Mouse (Mus musculus): ENCODE results near the gene Cd93.

The Cd93 gene

DNA sequence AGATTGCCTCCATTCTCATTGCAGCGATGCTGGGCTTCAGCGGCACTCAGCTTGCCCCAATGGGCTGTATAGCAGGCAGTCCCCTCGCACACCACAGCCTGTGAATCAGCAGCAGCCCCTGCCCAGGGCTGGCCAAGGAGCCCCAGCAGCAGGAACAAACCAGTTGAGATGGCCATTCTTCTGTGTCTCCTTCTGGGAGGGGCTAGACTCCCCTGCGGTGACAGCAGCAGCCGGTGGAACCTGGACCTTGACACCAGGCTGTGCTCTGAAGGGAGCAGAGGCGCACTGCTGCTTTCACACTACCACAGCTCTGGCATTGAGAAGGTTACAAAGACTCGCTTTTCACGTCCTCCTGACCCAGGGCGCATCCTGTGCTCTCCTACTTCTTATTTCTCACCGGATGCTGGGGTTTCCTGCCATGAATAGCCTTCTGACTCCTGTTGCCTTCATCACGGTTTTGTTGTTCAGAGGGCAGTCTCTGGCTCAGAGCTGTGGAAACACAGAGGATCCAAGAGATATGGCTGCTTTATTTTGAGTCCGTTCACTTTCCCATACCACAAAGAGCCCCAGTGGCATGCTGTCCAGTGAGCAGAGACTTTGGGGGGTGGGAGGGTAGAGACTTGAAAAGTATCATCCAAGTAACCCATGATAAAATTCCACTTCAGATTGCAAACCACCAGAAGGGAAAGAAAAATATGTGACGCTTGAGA is at the start of gene Cd93:
Gene Cd93, minus strand, starts transcription at position 315 of the 710 bp plus-strand sequence.
- peak; percentile 10 for DNase-seq (ENCODE audit: extremely low spot score)

- DNase-seq (ENCODE audit: extremely low spot score): no peak
These were observed 48.7 kb upstream of the Cd93 start for GRCm38 (mm10) chr2:148492108-148492507.

DNA sequence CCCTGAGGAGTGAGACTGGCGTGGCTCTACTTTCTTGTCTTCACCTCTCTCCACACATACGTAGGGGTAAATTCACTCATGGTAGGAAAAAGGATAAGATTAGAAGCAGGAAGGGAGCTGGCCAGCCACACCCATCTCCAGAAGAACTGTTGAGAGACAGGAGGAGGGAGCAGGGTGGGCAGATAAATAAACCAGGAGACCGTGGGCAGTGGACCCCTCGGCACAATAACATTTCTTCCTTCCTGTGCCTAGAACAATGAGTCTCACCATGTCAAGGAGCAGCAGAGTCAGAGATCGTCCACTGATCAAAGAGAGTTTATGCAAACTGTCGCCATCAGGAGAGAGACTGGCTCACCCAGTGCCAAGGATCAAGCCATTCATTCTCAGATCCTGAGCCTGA is 46.8 kb upstream of the Cd93 start:
- no peak for DNase-seq (ENCODE audit: extremely low spot score)

- DNase-seq (ENCODE audit: extremely low spot score): no peak
These were observed 45.5 kb upstream of the Cd93 start for GRCm38 (mm10) chr2:148488885-148489284.

- DNase-seq (ENCODE audit: extremely low spot score): no peak
These were observed 42.2 kb upstream of the Cd93 start for GRCm38 (mm10) chr2:148485576-148485975.

DNA sequence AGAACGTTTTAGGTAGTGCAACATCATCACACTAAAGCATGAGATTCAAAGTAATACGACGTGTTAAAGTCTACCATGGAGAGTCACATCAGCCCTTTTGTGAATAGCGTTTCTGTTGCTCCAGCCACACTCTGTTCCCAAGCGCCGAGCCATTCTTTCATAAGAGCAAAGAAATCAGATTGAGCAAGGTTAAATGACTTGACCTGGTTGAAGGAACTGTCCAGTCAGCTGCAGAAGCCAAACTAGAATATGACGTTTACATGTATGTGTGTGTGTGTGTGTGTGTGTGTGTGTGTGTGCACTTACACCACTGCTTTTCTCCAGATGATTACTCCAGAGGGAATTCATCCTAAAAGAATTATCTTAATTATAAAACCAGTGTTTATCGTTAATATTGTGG is 37.0 kb upstream of the Cd93 start:
- no peak for DNase-seq (ENCODE audit: extremely low spot score)

DNA sequence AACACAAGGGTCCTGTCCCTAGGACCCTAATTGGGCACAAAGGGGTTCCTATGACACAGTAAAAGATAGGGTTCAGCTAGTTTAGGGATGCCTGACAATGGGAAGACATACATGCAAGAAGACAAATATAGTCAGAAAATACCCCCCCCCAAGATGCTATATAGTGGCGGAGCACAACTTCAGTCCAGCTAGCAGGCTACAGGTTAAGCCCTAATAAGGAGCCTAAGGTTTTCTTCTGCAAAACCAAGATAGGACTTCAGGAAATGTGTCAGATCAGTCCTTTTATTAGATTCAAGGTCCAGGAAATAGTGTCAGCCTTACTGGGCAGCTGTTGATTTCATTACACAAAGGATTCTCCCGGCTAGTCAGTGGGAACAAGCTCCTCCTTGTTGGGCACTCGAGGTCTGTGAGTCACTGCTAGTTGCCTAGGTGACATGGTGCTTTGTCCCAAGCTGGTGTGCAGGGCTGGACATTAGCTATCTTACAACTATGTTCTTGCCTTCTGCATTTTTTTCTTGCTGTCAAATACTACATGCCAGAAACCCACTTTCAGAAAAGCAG is 34.9 kb upstream of the Cd93 start:
- DNase-seq (ENCODE audit: extremely low spot score): peak; percentile 37

- DNase-seq (ENCODE audit: extremely low spot score): no peak
These were observed 34.0 kb upstream of the Cd93 start for GRCm38 (mm10) chr2:148477346-148477745.

GRCm38 (mm10) chr2:148476576-148476975 is 33.2 kb upstream of the Cd93 start:
- DNase-seq (ENCODE audit: extremely low spot score): no peak

- DNase-seq (ENCODE audit: extremely low spot score): no peak
These were observed 32.6 kb upstream of the Cd93 start for GRCm38 (mm10) chr2:148475879-148476495.

DNA sequence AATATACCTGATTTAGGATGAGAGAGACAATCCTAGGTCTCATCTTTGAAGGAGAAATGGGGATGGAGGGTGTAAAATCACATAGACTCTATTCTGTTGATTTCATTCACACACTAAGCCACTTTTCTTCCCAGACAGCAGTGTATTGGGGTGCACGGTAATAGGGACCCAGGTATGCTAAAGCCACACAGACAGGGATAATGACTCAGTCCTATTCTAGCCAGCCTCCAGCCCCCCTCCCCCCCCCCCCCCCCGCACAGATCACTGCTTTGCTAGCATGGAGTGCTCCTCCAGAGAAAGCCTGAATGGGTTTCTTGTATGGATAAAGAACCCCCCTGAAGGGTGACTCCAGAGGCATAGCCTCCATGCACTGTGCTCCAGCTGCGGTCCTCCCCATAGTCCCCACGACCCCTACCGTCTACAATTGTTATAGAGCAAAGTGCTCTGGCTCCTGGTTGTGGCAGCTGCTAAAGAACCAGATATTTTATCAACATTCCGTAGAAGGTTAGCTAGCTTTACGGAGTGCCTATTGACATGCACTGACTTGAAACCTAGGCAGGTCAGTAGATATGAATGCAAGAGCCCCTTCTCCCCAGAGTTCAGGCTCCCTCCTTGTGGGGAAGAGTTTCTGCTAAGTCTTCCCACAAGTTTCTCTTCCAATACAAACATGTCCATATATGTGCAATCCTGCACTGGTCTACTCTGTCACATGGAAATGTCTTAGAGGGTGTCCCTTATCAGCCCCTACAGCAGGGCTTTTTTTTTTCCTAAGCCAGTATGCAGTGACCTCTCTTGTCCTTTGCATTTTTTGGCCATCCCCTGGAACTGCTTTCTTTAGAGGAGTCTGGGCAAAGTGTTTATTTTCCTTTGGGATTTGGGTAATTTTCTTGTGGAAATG is 26.2 kb upstream of the Cd93 start:
- DNase-seq (ENCODE audit: extremely low spot score): peak; percentile 18

DNA sequence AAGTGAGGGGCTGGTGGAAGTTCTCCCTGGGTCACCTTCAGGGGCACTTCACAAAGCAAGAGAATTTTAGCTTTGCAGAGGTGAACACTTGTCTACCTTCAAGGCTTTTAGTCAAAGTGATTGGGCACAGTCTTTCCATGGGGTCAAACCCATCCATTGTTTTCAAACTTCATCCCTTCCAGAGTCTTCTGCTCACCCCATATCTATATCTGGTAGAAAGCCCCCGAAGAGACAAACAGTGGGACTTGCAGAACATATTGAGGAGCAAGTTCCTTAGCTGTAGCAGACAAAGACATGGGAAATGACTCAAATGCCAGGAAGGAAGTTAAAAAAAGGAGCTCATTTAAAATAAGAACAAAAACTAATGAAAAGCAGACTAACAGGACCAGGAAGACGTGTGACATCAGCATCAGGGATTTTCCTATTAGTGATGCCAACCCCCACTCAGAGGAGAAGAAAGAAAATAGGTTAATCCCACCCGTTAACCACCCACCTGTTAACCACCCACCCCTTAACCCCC is 24.6 kb upstream of the Cd93 start:
- no peak for DNase-seq (ENCODE audit: extremely low spot score)

GRCm38 (mm10) chr2:148455341-148455740 is 12.0 kb upstream of the Cd93 start:
- no peak for DNase-seq (ENCODE audit: extremely low spot score)

DNA sequence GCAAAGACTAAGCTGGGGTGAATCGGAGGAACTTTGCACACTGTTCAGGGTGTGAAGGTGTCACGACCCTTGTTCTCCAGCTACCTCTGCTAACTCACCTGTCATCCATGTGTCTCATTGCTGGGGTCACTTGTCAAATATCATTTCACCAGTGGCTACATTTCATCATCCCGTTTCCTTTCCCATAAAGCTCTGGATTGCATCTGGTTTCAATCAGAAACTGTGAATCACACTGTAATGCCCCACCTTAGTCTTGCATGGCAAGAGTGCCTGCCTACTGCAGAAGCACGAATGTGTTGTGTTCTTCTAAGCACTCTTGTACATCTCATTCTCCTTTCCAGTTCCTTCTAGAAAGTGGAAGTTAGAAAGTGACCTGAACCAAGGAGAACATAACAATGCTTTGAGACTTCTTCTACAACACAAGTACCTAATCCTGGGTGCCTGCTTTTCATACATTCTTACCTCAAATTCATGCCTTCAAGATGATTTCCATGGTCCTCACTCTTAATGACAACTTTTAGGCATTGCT is 10.7 kb upstream of the Cd93 start:
- no peak for DNase-seq (ENCODE audit: extremely low spot score)

DNA sequence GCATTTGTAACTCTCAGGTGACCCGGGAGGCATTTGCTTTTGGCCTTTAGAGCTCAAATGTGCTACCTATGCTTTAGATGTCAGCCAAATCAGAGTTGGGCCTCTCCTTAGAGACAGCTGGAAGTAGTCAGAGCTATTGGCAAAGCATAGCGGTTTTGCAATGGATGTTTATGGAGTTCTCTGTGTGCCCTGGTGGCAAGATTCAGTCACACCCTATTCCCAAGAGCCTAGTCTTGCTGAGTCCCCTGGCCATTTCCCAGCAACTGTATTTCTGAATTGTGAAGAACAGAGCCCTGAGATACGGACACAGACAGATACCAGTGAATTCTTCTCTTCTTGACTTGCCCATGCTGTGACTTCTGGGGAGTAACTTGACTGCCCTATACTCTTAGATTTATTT is 9.7 kb upstream of the Cd93 start:
- no peak for DNase-seq (ENCODE audit: extremely low spot score)

DNA sequence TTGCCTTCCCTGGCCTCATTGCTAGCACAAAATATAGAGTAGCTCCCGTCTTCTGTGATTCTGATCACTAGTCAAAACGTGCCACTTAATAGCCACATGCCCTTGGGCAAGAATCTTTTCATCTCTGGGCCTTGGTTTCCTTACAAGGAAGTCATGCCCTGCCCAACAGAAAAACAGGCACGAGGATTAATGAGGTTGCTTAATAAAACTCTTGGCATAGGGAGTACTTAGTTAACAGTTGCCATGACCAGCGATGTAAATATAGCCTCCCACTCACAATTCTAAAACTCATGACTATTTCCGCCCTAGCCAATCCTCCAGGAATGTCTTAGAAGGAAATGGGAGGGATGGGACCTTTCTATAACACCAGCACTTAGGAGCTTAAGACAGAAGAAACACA is 8.1 kb upstream of the Cd93 start:
- DNase-seq (ENCODE audit: extremely low spot score): no peak

DNA sequence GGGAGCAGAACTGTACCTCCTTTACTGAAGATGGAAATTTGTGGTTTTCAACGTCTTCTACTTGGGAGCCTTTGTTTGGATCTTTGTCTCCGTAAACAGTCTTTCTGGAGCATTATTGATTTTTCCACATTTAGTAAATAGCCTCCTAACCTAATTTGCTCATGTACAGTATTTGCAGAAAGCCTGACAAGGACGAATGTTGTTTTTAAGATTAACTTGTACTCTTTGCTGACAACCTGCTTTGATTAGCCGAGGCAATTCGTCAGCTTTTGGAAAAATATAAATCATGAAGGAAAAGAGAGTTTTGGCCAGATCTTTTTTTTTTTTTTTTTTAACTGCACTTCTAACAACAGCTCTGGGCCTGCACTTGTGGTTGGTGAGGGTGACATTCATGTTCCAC is 7.3 kb upstream of the Cd93 start:
- no peak for DNase-seq (ENCODE audit: extremely low spot score)

DNA sequence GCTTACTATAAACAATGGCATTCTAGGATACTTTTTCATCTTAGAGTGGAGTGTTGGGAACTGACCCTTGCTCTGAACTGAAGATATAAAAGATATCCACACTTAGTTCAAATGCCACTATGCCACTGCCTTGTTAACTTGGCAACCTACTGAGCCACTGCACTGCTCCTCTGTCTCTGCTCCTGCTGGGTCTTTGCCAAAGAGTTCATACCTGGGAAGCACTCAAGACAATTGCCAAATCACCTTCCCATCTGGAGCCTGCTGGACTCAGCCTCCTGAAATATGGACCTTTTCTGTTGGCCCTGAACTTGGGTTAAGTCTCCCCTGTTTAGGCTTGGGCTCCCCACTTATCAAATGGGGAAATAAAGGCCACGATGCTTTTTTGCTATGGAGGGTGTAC is 6.3 kb upstream of the Cd93 start:
- DNase-seq (ENCODE audit: extremely low spot score): no peak

GRCm38 (mm10) chr2:148446446-148446845 is 3.1 kb upstream of the Cd93 start:
- no peak for DNase-seq (ENCODE audit: extremely low spot score)

GRCm38 (mm10) chr2:148445616-148446015 is 2.3 kb upstream of the Cd93 start:
- no peak for DNase-seq (ENCODE audit: extremely low spot score)

- no peak for DNase-seq (ENCODE audit: extremely low spot score)
These were observed 1.1 kb upstream of the Cd93 start for GRCm38 (mm10) chr2:148444472-148444871.

- no peak for DNase-seq (ENCODE audit: extremely low spot score)
These were observed 653 bp downstream of the Cd93 start for GRCm38 (mm10) chr2:148442710-148443109.
